Mouse (Mus musculus) midbrain, embryonic 16.5 days (tissue): ENCODE data around the gene Grxcr1. TPM values are rescaled to one million over a fixed set of nuclear protein-coding genes. Genes with fewer than 3 reads are reported as not detected.

Source experiments
- ATAC-seq: fragments of 200-750 bp; cut with Nextera tagmentation; 2 replicates; pipeline ENCODE4 v1.8.0; 2017; ENCODE audit warnings: moderate TSS enrichment
- H3K27ac ChIP-seq: fragments of 300-500 bp; sonication (generic); 2 replicates; pipeline ENCODE4 v1.5.1; 2014; ENCODE audit warnings: mild to moderate bottlenecking, low read length, mixed read lengths
- H3K27me3 ChIP-seq: fragments of 300-500 bp; sonication (generic); 2 replicates; pipeline ENCODE4 v1.6.1; 2014; ENCODE audit warnings: low read depth, low read length, mixed read lengths; ENCODE audit not compliant: control insufficient read depth, insufficient read depth
- H3K36me3 ChIP-seq: fragments of 300-500 bp; sonication (generic); 2 replicates; pipeline ENCODE4 v1.6.1; 2014; ENCODE audit warnings: mild to moderate bottlenecking, low read length, moderate library complexity, mixed read lengths; ENCODE audit not compliant: control insufficient read depth, insufficient read depth
- H3K4me1 ChIP-seq: fragments of 300-500 bp; sonication (generic); 2 replicates; pipeline ENCODE4 v1.6.1; 2014; ENCODE audit warnings: mild to moderate bottlenecking, low read length, mixed read lengths; ENCODE audit not compliant: control insufficient read depth, insufficient read depth
- H3K4me2 ChIP-seq: fragments of 300-500 bp; sonication (generic); 2 replicates; pipeline ENCODE4 v1.6.1; 2014; ENCODE audit warnings: mild to moderate bottlenecking, low read length, mixed read lengths
- H3K4me3 ChIP-seq: fragments of 300-500 bp; sonication (generic); 2 replicates; pipeline ENCODE4 v1.5.1; 2014; ENCODE audit warnings: low read depth, mild to moderate bottlenecking, low read length, moderate library complexity, mixed read lengths
- H3K9ac ChIP-seq: fragments of 300-500 bp; sonication (generic); 2 replicates; pipeline ENCODE4 v1.6.1; 2014; ENCODE audit warnings: low read depth, low read length, mixed read lengths
- H3K9me3 ChIP-seq: fragments of 300-500 bp; sonication (generic); replicated peaks from 2 replicates; pipeline ENCODE4 v1.6.1; 2014; ENCODE audit warnings: mild to moderate bottlenecking, low read length, mixed read lengths; ENCODE audit not compliant: control insufficient read depth, poor library complexity, severe bottlenecking
- WGBS: fragments of 180-500 bp; shearing (Covaris S2); extraction: QIAGEN DNeasy Blood & Tissue Kit; methylation state at CpG from one replicate; pipeline ENCODE4 v1.1.7; 2014; 5-methylcytosine and 5-hydroxymethylcytosine counted together
- polyA plus RNA-seq: library from polyadenylated mRNA; unstranded; fragments of >200 nt; fragmentation: Nextera tagmentation; extraction: Ambion mirVana; gene quantifications from 2 replicates; pipeline ENCODE4 v1.2.1, GENCODE M21; 2015

The Grxcr1 gene
- polyA plus RNA-seq, 1 experiment from 2014 or later, result not detected

DNA sequence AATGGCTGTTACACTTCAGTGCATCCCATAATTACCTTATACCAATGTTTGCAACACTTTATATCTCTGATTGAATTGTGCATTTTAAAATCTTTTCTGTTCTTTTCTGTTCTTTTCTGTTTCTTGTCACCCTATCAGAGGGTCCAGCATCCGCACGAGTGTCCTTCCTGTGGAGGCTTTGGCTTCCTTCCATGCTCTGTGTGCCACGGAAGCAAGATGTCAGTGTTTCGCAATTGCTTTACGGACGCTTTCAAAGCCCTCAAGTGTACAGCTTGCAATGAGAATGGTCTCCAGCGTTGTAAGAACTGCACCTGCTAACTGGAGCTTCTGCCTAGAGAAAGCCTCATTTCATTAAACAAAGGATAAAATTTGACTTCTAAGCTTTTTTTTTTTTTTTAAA is 134.3 kb downstream of the Grxcr1 start:
- no peaks in the 10 kb centered on the region for H3K9me3 ChIP-seq
- H3K27me3 ChIP-seq, result no peaks in the 10 kb centered on the region
- no peak overlapping the region for H3K4me2 ChIP-seq
- WGBS, result 91% methylated on average over 7 of the region's 7 CpGs
- no peak overlapping the region for H3K9ac ChIP-seq
- no peak overlapping the region for H3K4me3 ChIP-seq
- H3K36me3 ChIP-seq, result no peaks in the 10 kb centered on the region
- no peak overlapping the region for H3K27ac ChIP-seq
- no peak for ATAC-seq
- no peaks in the 10 kb centered on the region for H3K4me1 ChIP-seq

Other genes with a start within 250 kb of the Grxcr1 start
- 51.9 and 53.6 TPM in 2 replicates for gene Atp8a1, start 184.4 kb upstream of the Grxcr1 start, polyA plus RNA-seq
- not detected in 2 replicates for gene Gm5108, start 90.2 kb upstream of the Grxcr1 start, polyA plus RNA-seq
- not detected in 2 replicates for gene Gm21905, start 85.4 kb upstream of the Grxcr1 start, polyA plus RNA-seq